Mouse (Mus musculus) kidney, embryonic 16.5 days (tissue): ENCODE measurements around the gene A930004D18Rik. TPM values are rescaled to one million over a fixed set of nuclear protein-coding genes. Genes with fewer than 3 reads are reported as not detected.

Experiments
- ATAC-seq: fragments of 200-750 bp; cut with Nextera tagmentation; 2 replicates; pipeline ENCODE4 v1.8.0; 2017; ENCODE audit warnings: moderate TSS enrichment; ENCODE audit not compliant: low FRiP score, low TSS enrichment
- H3K27ac ChIP-seq: fragments of 300-500 bp; sonication (generic); 2 replicates; pipeline ENCODE4 v1.5.1; 2014; ENCODE audit warnings: low read length
- H3K27me3 ChIP-seq: fragments of 300-500 bp; sonication (generic); 2 replicates; pipeline ENCODE4 v1.6.1; 2014; ENCODE audit warnings: low read length, control low read depth, mixed read lengths; ENCODE audit not compliant: insufficient read depth
- H3K36me3 ChIP-seq: fragments of 300-500 bp; sonication (generic); 2 replicates; pipeline ENCODE4 v1.6.1; 2014; ENCODE audit warnings: low read length, control low read depth, mixed read lengths; ENCODE audit not compliant: insufficient read depth
- H3K4me1 ChIP-seq: fragments of 300-500 bp; sonication (generic); 2 replicates; pipeline ENCODE4 v1.6.1; 2014; ENCODE audit warnings: low read length, control low read depth, mixed read lengths; ENCODE audit not compliant: insufficient read depth
- H3K4me2 ChIP-seq: fragments of 300-500 bp; sonication (generic); replicated peaks from 2 replicates; pipeline ENCODE4 v1.6.1; 2014; ENCODE audit warnings: low read depth, low read length
- H3K4me3 ChIP-seq: fragments of 300-500 bp; sonication (generic); 2 replicates; pipeline ENCODE4 v1.5.1; 2014; ENCODE audit warnings: mild to moderate bottlenecking, low read length
- H3K9ac ChIP-seq: fragments of 300-500 bp; sonication (generic); replicated peaks from 2 replicates; pipeline ENCODE4 v1.6.1; 2014; ENCODE audit warnings: low read length
- H3K9me3 ChIP-seq: fragments of 300-500 bp; sonication (generic); 2 replicates; pipeline ENCODE4 v1.6.1; 2016; ENCODE audit warnings: low read length, control low read depth
- WGBS: fragments of 180-500 bp; shearing (Covaris S2); extraction: QIAGEN DNeasy Blood & Tissue Kit; methylation state at CpG from one replicate; pipeline ENCODE4 v1.1.7; 2014; 5-methylcytosine and 5-hydroxymethylcytosine counted together
- polyA plus RNA-seq: library from polyadenylated mRNA; unstranded; fragments of >200 nt; fragmentation: Nextera tagmentation; extraction: Ambion mirVana; gene quantifications from 2 replicates; pipeline ENCODE4 v1.2.1, GENCODE M21; 2015

A930004D18Rik gene
- polyA plus RNA-seq, 1 experiment from 2014 or later = 14.1 TPM

DNA sequence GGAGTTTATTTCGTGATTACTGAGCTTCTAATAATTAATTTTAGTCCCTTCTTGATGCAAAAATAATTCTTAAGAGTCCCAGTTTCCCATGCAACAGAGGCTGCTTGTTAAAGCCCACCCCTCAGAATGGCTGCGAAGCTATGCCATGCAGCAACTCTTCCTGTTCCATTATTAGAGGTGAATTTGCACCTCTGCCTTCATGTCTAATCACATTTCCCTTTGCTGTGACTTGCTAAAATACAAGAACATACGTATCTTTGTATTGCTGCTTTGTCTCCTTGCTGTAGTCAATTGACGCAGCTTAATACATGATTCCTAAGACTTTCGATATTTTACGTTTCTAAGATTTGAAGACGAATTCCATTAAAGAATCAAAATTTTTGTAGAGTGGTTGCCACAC, 7.9 kb downstream of the A930004D18Rik start:
- Histone ChIP-seq H3K9ac (no peak overlapping the region), H3K27ac (no peak overlapping the region), H3K4me1 (peaks cover 54% of the 10 kb centered on the region), H3K27me3 (no peaks in the 10 kb centered on the region), H3K4me2 (no peak overlapping the region), H3K4me3 (no peak overlapping the region), H3K36me3 (no peaks in the 10 kb centered on the region), H3K9me3 (no peaks in the 10 kb centered on the region)
- 87% methylated on average over 7 of the region's 7 CpGs for WGBS
- ATAC-seq = no peak

DNA sequence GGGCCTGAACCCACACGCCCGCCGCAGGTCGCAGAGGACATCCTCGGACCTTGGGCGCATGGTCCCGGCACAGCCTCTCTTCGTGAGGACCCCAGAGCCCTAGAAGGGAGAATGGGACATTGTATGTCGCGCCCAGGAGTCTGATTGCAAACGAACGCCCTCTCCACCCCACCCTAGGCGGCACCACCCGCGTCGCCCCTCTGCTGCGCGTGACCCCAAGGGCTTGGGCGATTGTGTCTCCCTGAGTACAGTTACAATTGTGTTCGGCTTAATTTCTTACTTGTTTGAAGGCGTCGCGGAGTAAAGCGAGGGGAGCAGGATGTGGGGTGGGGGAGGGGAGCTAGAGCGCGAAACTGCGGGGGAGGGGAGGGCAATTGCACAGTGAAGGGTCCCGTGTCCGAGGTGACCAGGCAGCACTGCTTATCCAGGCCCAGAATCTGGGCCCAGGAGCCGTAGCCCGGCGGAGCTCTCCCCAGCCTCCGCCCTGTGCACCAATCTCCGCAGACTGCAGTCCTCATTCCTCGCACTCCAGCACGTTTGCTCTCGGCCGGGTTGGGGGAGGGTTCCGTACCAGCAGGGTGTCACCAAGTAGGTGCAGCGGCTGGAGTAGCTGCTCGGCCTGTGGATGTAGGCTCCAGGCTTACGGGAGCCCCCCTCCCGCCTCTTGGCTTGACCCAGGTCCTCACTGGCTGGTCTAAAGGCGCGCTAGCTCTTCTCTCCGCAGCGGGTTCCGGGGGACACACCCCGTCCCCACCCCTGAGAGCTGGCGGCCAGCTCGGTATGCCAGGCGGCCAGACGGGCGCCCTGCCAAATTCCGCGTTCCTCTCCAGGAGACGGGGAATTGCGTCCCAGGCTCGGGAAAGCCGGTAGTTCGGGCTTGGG, 9.2 kb downstream of the A930004D18Rik start:
- WGBS = under 1% methylated on average over 61 of the region's 61 CpGs
- ATAC-seq = peak; percentile 74
- Histone ChIP-seq H3K4me2 (peak overlapping the region; percentile 90), H3K27ac (peak overlapping the region; percentile 100), H3K9me3 (no peaks in the 10 kb centered on the region), H3K27me3 (no peaks in the 10 kb centered on the region), H3K4me1 (peaks cover 42% of the 10 kb centered on the region), H3K36me3 (no peaks in the 10 kb centered on the region), H3K4me3 (peak overlapping the region; percentile 61), H3K9ac (peak overlapping the region; percentile 75)

GRCm38 (mm10) chr2:18027448-18028139, 9.9 kb downstream of the A930004D18Rik start:
- Histone ChIP-seq H3K27me3 (no peaks in the 10 kb centered on the region), H3K36me3 (no peaks in the 10 kb centered on the region), H3K9me3 (no peaks in the 10 kb centered on the region), H3K9ac (peak overlapping the region; percentile 75), H3K4me1 (peaks cover 34% of the 10 kb centered on the region), H3K4me2 (peak overlapping the region; percentile 90), H3K4me3 (peak overlapping the region; percentile 61), H3K27ac (peak overlapping the region; percentile 100)
- WGBS = under 1% methylated on average over 40 of the region's 44 CpGs
- ATAC-seq = peak; percentile 94

GRCm38 (mm10) chr2:18026116-18026947, 11.2 kb downstream of the A930004D18Rik start:
- no peaks in the 10 kb centered on the region for H3K36me3 ChIP-seq
- under 1% methylated on average over 44 of the region's 44 CpGs for WGBS
- peak overlapping the region; percentile 90 for H3K4me2 ChIP-seq
- no peaks in the 10 kb centered on the region for H3K27me3 ChIP-seq
- H3K27ac ChIP-seq = peak overlapping the region; percentile 71
- H3K4me3 ChIP-seq = peak overlapping the region; percentile 61
- H3K9ac ChIP-seq = peak overlapping the region; percentile 77
- H3K9me3 ChIP-seq = no peaks in the 10 kb centered on the region
- H3K4me1 ChIP-seq = peaks cover 25% of the 10 kb centered on the region
- peak; percentile 29; the same call in 1 of the 2 replicates for ATAC-seq

- no peaks in the 10 kb centered on the region for H3K9me3 ChIP-seq
- peak overlapping the region; percentile 71; the same call in 1 of the 2 replicates for H3K27ac ChIP-seq
- peaks cover 19% of the 10 kb centered on the region for H3K4me1 ChIP-seq
- peak overlapping the region; percentile 90 for H3K4me2 ChIP-seq
- H3K9ac ChIP-seq = peak overlapping the region; percentile 77
- H3K36me3 ChIP-seq = no peaks in the 10 kb centered on the region
- H3K27me3 ChIP-seq = no peaks in the 10 kb centered on the region
- 4% methylated on average over 14 of the region's 14 CpGs for WGBS
- no peak for ATAC-seq
- peak overlapping the region; percentile 61 for H3K4me3 ChIP-seq
These were observed 11.8 kb downstream of the A930004D18Rik start for GRCm38 (mm10) chr2:18025781-18026115.

GRCm38 (mm10) chr2:18025116-18025515, 12.4 kb downstream of the A930004D18Rik start:
- WGBS = 53% methylated on average over 5 of the region's 5 CpGs
- no peak for ATAC-seq
- no peaks in the 10 kb centered on the region for H3K27me3 ChIP-seq
- no peak overlapping the region for H3K27ac ChIP-seq
- H3K9ac ChIP-seq = no peak overlapping the region
- H3K36me3 ChIP-seq = no peaks in the 10 kb centered on the region
- peaks cover 13% of the 10 kb centered on the region for H3K4me1 ChIP-seq
- no peaks in the 10 kb centered on the region for H3K9me3 ChIP-seq
- peak overlapping the region; percentile 61; the same call in 1 of the 2 replicates for H3K4me3 ChIP-seq
- H3K4me2 ChIP-seq = peak overlapping the region; percentile 90; the same call in 1 of the 2 replicates

DNA sequence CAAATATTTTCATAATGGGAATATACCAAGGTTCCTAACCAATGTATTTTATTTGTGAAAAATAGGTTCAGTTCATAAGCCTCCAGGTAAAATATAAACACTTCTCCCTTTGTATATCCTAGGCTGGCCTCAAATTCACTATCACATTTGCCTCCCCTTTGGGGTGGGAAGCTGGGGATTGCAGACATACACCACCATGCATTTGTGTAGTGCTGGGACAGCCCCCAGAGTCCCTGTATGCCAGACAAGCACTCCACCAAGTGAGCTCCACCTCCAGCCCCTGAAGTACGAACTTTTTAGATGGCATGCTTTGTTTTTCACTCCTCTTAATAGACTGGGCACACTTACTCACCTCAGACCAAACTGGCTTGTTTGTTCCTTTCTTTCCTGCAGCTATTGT, 14.7 kb downstream of the A930004D18Rik start:
- Histone ChIP-seq H3K27me3 (no peaks in the 10 kb centered on the region), H3K36me3 (no peaks in the 10 kb centered on the region), H3K4me1 (peaks cover 9% of the 10 kb centered on the region), H3K9ac (no peak overlapping the region), H3K9me3 (no peaks in the 10 kb centered on the region), H3K4me2 (no peak overlapping the region), H3K4me3 (no peak overlapping the region), H3K27ac (no peak overlapping the region)
- no peak for ATAC-seq
- WGBS = 35% methylated on average over 1 of the region's 1 CpGs

- Histone ChIP-seq H3K27me3 (no peaks in the 10 kb centered on the region), H3K4me1 (no peaks in the 10 kb centered on the region), H3K9me3 (no peaks in the 10 kb centered on the region), H3K9ac (no peak overlapping the region), H3K36me3 (no peaks in the 10 kb centered on the region), H3K4me2 (no peak overlapping the region), H3K4me3 (no peak overlapping the region), H3K27ac (no peak overlapping the region)
- no peak for ATAC-seq
- WGBS = 85% methylated on average over 1 of the region's 1 CpGs
These were observed 18.4 kb downstream of the A930004D18Rik start for GRCm38 (mm10) chr2:18019122-18019521.

GRCm38 (mm10) chr2:18017321-18017720, 20.2 kb downstream of the A930004D18Rik start:
- H3K27ac ChIP-seq = no peak overlapping the region
- H3K36me3 ChIP-seq = no peaks in the 10 kb centered on the region
- no peaks in the 10 kb centered on the region for H3K27me3 ChIP-seq
- H3K4me3 ChIP-seq = no peak overlapping the region
- no peak overlapping the region for H3K9ac ChIP-seq
- no peaks in the 10 kb centered on the region for H3K9me3 ChIP-seq
- no peak for ATAC-seq
- H3K4me2 ChIP-seq = no peak overlapping the region
- WGBS = 97% methylated on average over 6 of the region's 6 CpGs
- no peaks in the 10 kb centered on the region for H3K4me1 ChIP-seq
